Mouse (Mus musculus) A20 (cell line): ENCODE measurements around the gene Urb2.

ENCODE experiments used
- DNase-seq: peaks from one replicate; pipeline ENCODE4 v3.0.0-alpha.2; 2011; ENCODE audit warnings: low read depth, low spot score

Urb2 gene

DNA sequence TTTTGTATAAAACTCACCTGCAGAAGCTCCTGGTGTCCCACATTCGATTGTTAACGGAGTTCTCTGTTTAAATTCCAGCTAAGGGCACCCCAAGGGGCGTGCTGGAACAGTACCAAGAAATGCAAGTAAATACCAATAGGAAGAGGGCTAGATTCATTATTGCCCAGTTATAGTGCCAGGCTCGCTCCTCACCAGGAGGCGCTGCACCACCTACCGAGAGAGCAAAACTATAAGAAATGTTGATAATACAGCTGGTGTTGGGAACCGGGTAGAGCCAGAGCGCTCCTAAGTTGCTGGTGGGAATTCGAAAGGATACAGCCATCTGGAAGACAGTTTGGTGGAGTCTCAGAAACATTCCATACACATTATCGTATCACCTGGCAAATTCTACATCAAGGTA is 56.7 kb downstream of the Urb2 start:
- DNase-seq: peak; percentile 36

DNA sequence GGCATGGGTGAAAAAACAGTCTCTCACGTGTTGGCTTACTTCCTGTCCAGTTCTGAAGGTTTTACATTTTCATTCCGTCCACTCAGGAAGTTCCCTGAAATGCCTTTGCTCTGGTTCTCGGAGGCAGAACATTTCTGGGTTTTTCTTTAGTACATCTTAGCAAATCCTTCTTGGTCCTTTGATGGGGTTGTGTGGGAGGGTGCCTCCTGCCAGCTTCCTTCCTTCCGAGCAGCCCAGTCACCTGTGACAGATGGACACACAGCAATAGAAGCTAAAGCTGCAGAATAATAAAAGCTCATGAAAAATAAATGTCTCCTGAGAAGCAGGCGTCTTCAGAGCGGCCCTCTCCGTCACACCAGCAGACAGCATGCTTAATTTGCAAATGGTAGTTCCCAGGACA is 57.7 kb downstream of the Urb2 start:
- DNase-seq: no peak

DNA sequence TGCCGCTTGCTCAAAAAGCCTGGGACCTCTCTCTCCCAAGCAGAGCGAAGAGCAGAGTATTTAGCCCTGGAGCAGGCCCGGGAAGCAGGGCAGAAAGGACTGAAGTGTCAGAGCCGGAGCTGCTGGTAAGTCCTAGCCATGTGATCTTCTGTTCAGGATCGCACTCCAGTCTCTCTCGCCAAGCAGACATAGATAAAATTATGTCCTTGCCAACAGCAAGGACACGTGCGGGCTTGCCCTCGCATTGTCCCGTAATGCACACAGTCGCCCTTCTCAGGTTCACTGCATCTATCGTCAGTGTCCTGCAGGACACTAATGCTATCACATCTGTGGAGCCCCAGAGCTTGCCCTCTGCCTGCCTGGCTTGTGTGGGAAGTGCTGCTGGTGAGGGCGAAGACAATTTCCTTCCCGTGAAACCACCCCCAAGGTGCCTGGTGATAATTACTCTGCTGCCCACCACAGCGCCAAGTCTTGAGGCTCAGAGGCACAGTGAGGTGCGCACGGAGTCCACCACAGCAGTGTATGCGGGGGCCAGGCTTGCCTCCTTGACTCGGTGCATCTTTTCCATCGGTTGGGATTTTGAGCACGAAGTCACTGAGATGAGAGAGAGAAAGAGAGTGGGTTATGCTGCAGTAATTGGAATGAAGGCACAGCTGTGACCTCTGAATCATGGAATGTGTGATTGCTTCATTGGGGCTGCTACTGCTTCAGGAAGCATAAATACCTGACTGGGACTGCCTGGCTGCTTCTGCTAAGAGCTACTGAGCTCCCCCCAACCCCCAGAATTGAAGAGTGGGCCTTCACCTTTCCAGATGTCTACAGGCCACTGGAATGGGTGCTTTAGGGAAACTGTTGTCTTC is 59.4 kb downstream of the Urb2 start:
- no peak for DNase-seq

DNA sequence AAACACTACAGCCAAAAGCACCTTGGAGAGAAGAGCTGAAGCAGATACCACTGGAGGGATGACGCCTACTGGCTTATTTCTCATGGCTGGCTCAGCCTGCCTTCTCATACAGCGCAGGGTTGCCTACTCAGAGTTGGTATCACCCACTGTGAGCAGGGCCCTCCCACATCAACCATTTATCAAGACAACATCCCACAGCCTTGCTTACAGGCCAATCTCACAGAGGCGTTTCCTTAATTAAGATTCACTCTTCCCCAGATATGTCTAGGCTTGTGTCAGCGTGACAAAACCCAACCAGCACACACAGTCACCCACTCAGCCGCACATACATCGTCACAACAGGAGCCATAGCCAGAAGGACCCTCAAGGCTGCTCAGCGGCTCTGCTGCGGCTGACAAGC is 61.3 kb downstream of the Urb2 start:
- DNase-seq: no peak

DNA sequence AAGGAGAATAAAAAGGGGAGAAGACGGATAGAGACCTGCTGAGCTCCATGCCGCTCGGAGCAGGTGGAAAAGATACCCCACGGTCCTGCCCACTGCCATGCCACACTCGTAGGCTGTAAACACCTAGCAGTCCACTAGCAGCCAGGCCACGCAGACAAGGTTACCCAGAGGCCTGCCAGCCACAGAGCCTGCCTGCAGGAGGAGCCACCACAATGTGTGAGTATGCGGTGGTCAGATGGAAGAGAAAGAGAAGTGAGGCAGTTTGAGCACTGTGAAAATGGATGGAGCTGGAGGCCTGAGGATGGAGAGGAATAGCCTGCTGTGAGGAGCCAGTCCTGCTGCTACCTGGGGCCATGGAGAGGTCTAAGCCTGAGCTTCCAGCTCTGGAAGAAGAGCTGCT is 62.3 kb downstream of the Urb2 start:
- no peak for DNase-seq

DNA sequence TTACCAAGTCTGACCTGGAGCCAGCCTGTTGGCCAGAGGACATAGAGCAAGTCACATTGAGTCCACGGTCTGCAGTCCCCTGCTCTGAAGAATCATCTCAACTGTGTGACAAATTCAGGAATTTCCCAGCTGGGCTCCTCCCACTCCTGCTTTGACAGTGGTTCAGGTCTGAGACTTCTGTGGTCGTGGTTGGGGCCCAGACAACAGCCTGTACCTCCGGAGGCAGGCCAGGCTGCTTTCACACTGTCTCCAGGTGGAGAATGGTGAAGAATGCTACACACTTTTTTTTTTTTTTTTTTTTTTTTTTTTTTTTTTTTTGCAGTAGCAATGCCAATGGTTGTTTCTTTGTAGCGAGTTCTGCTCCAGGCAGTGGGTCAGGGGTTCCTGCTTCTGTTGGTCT is 64.4 kb downstream of the Urb2 start:
- no peak for DNase-seq

DNA sequence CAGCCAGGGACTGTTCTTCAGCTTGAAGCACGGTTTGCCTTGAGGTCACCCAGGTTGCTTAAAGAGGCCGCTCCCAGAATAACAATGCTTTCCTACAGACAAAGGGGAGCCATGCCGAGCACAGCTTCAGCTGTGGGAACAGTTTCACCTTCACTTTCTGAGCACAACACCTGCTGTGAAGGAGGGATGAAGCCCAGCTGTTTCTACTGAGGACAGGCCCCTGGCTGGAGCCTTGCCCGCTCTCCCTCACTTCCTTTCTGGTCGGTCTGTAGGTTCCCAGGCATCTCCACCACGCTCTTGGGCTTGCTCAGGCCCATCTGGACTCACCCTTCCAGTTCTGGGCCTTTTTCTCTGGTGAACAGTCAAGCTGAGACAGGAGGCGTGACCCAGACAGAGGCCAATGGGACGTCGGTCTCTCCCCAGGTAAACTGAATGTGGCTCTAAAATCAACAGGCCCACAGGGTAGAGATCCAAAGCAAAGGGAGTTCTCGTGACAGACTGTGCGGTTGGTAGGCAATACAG is 66.8 kb downstream of the Urb2 start:
- DNase-seq: no peak

DNA sequence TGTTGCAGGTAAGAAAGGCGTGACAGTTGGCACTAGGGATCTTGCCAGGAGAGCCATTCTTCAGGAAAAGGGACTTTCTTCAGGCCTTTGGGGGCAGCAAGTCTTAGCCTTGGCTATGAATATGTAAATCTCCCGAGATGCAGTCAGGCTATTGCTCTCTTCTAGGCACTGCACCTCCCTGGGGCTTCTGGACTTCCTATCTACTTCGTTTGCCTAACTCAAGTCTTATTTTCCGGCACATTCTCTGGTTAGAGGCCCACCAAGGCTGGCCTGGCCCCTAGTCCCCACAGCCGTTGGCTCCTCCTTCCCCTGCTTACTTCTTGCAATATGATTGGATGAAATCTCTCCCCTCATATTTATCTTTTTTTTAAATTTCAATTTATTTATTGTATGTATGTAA is 67.7 kb downstream of the Urb2 start:
- no peak for DNase-seq

DNA sequence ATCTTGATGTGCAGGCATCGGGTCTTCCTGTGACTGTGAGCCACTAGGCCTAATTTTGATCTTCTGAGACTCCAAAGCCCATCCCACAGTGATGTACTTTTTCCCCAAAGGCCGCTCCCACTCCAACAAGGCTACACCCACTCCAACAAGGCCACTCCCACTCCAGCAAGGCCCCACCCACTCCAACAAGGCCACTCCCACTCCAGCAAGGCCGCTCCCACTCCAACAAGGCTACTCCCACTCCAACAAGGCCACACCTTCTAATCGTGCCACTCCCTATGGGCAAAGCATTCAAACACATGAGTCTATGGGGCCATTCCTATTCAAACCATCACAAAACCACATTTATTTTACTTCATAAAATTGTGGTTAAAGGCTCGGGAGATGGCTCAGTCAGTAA is 69.2 kb downstream of the Urb2 start:
- DNase-seq: no peak
